Mouse (Mus musculus) CD4-positive helper T cell, adult 2 months (primary cell): ENCODE data around the gene Ap5b1.

Experiments
- DNase-seq: peaks from one replicate; pipeline ENCODE4 v3.0.0-alpha.2; 2012; ENCODE audit warnings: low read depth, missing footprints, low spot score

Gene Ap5b1

GRCm38 (mm10) chr19:5567180-5567533, 668 bp upstream of the Ap5b1 start:
- DNase-seq: no peak

- peak; percentile 88 for DNase-seq
These were observed 780 bp downstream of the Ap5b1 start for GRCm38 (mm10) chr19:5568470-5569140.

- no peak for DNase-seq
These were observed 1.7 kb downstream of the Ap5b1 start for GRCm38 (mm10) chr19:5569521-5569920.

GRCm38 (mm10) chr19:5570353-5571246, 2.8 kb downstream of the Ap5b1 start:
- no peak for DNase-seq

GRCm38 (mm10) chr19:5571831-5572230, 4.0 kb downstream of the Ap5b1 start:
- DNase-seq: peak; percentile 70

- peak; percentile 39 for DNase-seq
These were observed 4.7 kb downstream of the Ap5b1 start for GRCm38 (mm10) chr19:5572331-5573125.

GRCm38 (mm10) chr19:5575336-5575735, 7.5 kb downstream of the Ap5b1 start:
- DNase-seq: no peak

- no peak for DNase-seq
These were observed 12.1 kb downstream of the Ap5b1 start for GRCm38 (mm10) chr19:5579971-5580370.

GRCm38 (mm10) chr19:5580776-5581175, 13.0 kb downstream of the Ap5b1 start:
- no peak for DNase-seq

- no peak for DNase-seq
These were observed 14.2 kb downstream of the Ap5b1 start for GRCm38 (mm10) chr19:5581995-5582394.

GRCm38 (mm10) chr19:5589159-5589558, 21.3 kb downstream of the Ap5b1 start:
- DNase-seq: no peak

- no peak for DNase-seq
These were observed 24.1 kb downstream of the Ap5b1 start for GRCm38 (mm10) chr19:5591888-5592287.

GRCm38 (mm10) chr19:5599224-5599623, 31.4 kb downstream of the Ap5b1 start:
- no peak for DNase-seq

- DNase-seq: peak; percentile 89
These were observed 34.1 kb downstream of the Ap5b1 start, which contains the start of gene Rnaseh2c for GRCm38 (mm10) chr19:5601752-5602541. TSS of gene Rnaseh2c (plus strand) at chr19:5601873.

GRCm38 (mm10) chr19:5603664-5604063, 35.8 kb downstream of the Ap5b1 start:
- DNase-seq: no peak

GRCm38 (mm10) chr19:5605126-5605525, 37.3 kb downstream of the Ap5b1 start:
- DNase-seq: no peak

GRCm38 (mm10) chr19:5606196-5606595, 38.4 kb downstream of the Ap5b1 start:
- DNase-seq: no peak

GRCm38 (mm10) chr19:5607705-5608410, 40.0 kb downstream of the Ap5b1 start:
- no peak for DNase-seq

- no peak for DNase-seq
These were observed 40.9 kb downstream of the Ap5b1 start for GRCm38 (mm10) chr19:5608707-5609106.

- no peak for DNase-seq
These were observed 41.3 kb downstream of the Ap5b1 start for GRCm38 (mm10) chr19:5609171-5609546.
